Comparison of ENCODE assay signal across 7 mouse cellular contexts in genomic region chr11:98971316-98972031, GRCm38 (mm10). TPM values are rescaled to one million over a fixed set of nuclear protein-coding genes. Genes with fewer than 3 reads are reported as not detected.
DNase-seq lines count a peak whose midpoint lies in the region; ATAC-seq and TF ChIP-seq lines count a peak whose summit lies in the region.

No protein-coding gene starts in this region.

- peak; percentile 63 for DNase-seq in ovary, postnatal 36 days (ENCODE audit: low spot score)
- DNase-seq in ovary, postnatal 14 days (ENCODE audit: low spot score): no peak
- peak; percentile 69 to 75 for DNase-seq in cerebellum, adult 18-20 months
- DNase-seq in forebrain, postnatal 0 days: peak; percentile 69
- peak; percentile 79 to 87 for DNase-seq in kidney, postnatal 25 days
- peak; percentile 36 for DNase-seq in testis, postnatal 14 days (ENCODE audit: low spot score)

- no peaks in the 10 kb centered on the region for H3K9me3 ChIP-seq in forebrain, postnatal 0 days (ENCODE audit: low read length)

- WGBS in forebrain, postnatal 0 days: 62% methylated on average over 23 of the region's 23 CpGs

- no peak overlapping the region for H3K9ac ChIP-seq in forebrain, postnatal 0 days

- no peak overlapping the region for H3K4me2 ChIP-seq in forebrain, postnatal 0 days (ENCODE audit: low read depth)

- no peaks in the 10 kb centered on the region for H3K27me3 ChIP-seq in forebrain, postnatal 0 days (ENCODE audit: insufficient read depth, low read length)

- H3K36me3 ChIP-seq in forebrain, postnatal 0 days (ENCODE audit: insufficient read depth): peaks cover 13% of the 10 kb centered on the region; the same call in 1 of the 2 replicates

- H3K4me3 ChIP-seq in forebrain, postnatal 0 days (ENCODE audit: low read depth, low read length): no peak overlapping the region

- TF ChIP-seq CTCF in forebrain, postnatal 0 days (IDR thresholded peaks at IDR 0.05; ENCODE audit: low read depth): no peak

- H3K27ac ChIP-seq in forebrain, postnatal 0 days (ENCODE audit: low read depth, low read length): no peak overlapping the region

- H3K4me1 ChIP-seq in forebrain, postnatal 0 days (ENCODE audit: insufficient read depth): peaks cover 35% of the 10 kb centered on the region

- no peak for ATAC-seq in forebrain, postnatal 0 days
- no peak for ATAC-seq in megakaryocyte, adult 5-6 weeks (ENCODE audit: poor library complexity, severe bottlenecking)

RNA-seq across cellular contexts. Expression of gene Gjd3, which starts 11.3 kb away (rescaled TPM):
- 1.2 and 1.4 TPM in 2 replicates for total RNA-seq in forebrain, postnatal 0 days (2014; rRNA removed)
- 2.0 and 2.7 TPM in 2 replicates for polyA plus RNA-seq in forebrain, postnatal 0 days (2015; fragmentation: Nextera tagmentation; extraction: Ambion mirVana)
- total RNA-seq in megakaryocyte, adult 5-6 weeks (2015): not detected in 2 replicates
- total RNA-seq in megakaryocyte, adult 5-6 weeks (2017): not detected in 2 replicates

RNA-seq across cellular contexts. Expression of gene Rara, which starts 43.9 kb away (rescaled TPM):
- total RNA-seq in forebrain, postnatal 0 days (2014; rRNA removed): 11.6 and 15.2 TPM in 2 replicates
- polyA plus RNA-seq in forebrain, postnatal 0 days (2015; fragmentation: Nextera tagmentation; extraction: Ambion mirVana): 9.5 and 10.7 TPM in 2 replicates
- 124 and 125 TPM in 2 replicates for total RNA-seq in megakaryocyte, adult 5-6 weeks (2015)
- total RNA-seq in megakaryocyte, adult 5-6 weeks (2017): 38.8 and 43.3 TPM in 2 replicates

RNA-seq across cellular contexts. Expression of gene Top2a, which starts 52.5 kb away (rescaled TPM):
- 30.2 and 40.7 TPM in 2 replicates for total RNA-seq in forebrain, postnatal 0 days (2014; rRNA removed)
- 18.1 and 19.7 TPM in 2 replicates for polyA plus RNA-seq in forebrain, postnatal 0 days (2015; fragmentation: Nextera tagmentation; extraction: Ambion mirVana)
- total RNA-seq in megakaryocyte, adult 5-6 weeks (2015): 299 and 310 TPM in 2 replicates
- total RNA-seq in megakaryocyte, adult 5-6 weeks (2017): 694 and 703 TPM in 2 replicates
